Mouse (Mus musculus) C2C12 (cell line): Measurements from ENCODE around the gene Rest.
"Not testable (repeated sequence)": the region's sequence is repeated elsewhere in the genome, so short reads cannot be mapped to it uniquely, and the experiment has no call there.

Source experiments
- CEBPB ChIP-seq: IDR thresholded peaks from one replicate; pipeline ENCODE4 v1.6.1; 2011; ENCODE audit warnings: low read depth, mild to moderate bottlenecking, control low read depth, moderate library complexity
- CTCF ChIP-seq: IDR thresholded peaks from one replicate; pipeline ENCODE4 v1.5.1; 2011; ENCODE audit not compliant: control insufficient read depth, insufficient read depth, insufficient read length
- MAX ChIP-seq: IDR thresholded peaks from one replicate; pipeline ENCODE4 v1.6.1; 2011; ENCODE audit warnings: mild to moderate bottlenecking, control low read depth
- MYOD1 ChIP-seq: IDR thresholded peaks from one replicate; pipeline ENCODE4 v1.6.1; 2011; ENCODE audit warnings: low read depth; ENCODE audit not compliant: control insufficient read depth, insufficient read length
- MYOG ChIP-seq: IDR thresholded peaks from one replicate; pipeline ENCODE4 v1.6.1; 2011; ENCODE audit not compliant: control insufficient read depth, insufficient read length; ENCODE audit errors: extremely low read depth
- USF1 ChIP-seq: IDR thresholded peaks from one replicate; pipeline ENCODE4 v1.6.1; 2011; ENCODE audit warnings: low read depth, mild to moderate bottlenecking, control low read depth, moderate library complexity

- TF ChIP-seq CEBPB, USF1, CTCF, MAX, MYOD1, MYOG: not testable (repeated sequence)
Measured at GRCm38 (mm10) chr5:77231863-77232262, 33.4 kb upstream of the Rest start.
